Mouse (Mus musculus): ENCODE results near the gene Gucy1b1. TPM values are rescaled to one million over a fixed set of nuclear protein-coding genes. Genes with fewer than 3 reads are reported as not detected.

The Gucy1b1 gene
- total RNA-seq (2023): under 1 TPM in 1 of 2 experiments, not detected in 1; 0.31 TPM

GRCm38 (mm10) chr3:82074201-82074851 lies at the start of gene Gucy1b1:
TSS of gene Gucy1b1 (minus strand) at chr3:82074689.

Other genes with a start within 250 kb of the Gucy1b1 start
- gene Ctso, start 142.1 kb downstream of the Gucy1b1 start, total RNA-seq (2023): 10 to 100 TPM in 1 of 2 experiments, 1 to 10 TPM in 1; 8.2 to 10.8 TPM
- gene Tdo2, start 98.5 kb downstream of the Gucy1b1 start, total RNA-seq (2023): not detected
- not detected for gene Asic5, start 92.4 kb downstream of the Gucy1b1 start, total RNA-seq (2023)
- gene Gucy1a1, start 71.1 kb upstream of the Gucy1b1 start, total RNA-seq (2023): under 1 TPM; 0.20 to 0.89 TPM

Measured in neutrophil, adult 59 days (primary cell).